Mouse (Mus musculus) MEL (cell line): ENCODE data around the gene Ctnna2.

Experiments used
- CTCF ChIP-seq, 3 experiments: IDR thresholded peaks in 2 of 3; conservative IDR thresholded peaks in 1 of 3; 2 replicates each; pipeline ENCODE4 v1.5.1; 2011 to 2012; ENCODE audit warnings: low read length in 3 of 3, low read depth in 2 of 3, mild to moderate bottlenecking in 2 of 3, improper control_type of control experiment in 1 of 3, inconsistent platforms in 1 of 3, mixed read lengths in 1 of 3, moderate library complexity in 1 of 3; ENCODE audit not compliant: control insufficient read depth in 1 of 3, insufficient read depth in 1 of 3, poor library complexity in 1 of 3, severe bottlenecking in 1 of 3
- JUND ChIP-seq: IDR thresholded peaks from 2 replicates; pipeline ENCODE4 v1.6.1; 2011; ENCODE audit warnings: low read depth, mild to moderate bottlenecking, improper control_type of control experiment, low read length

- TF ChIP-seq CTCF (IDR thresholded peaks at IDR 0.05 in 2 of 3, conservative IDR thresholded peaks at IDR 0.05 in 1 of 3; ENCODE audit: control insufficient read depth in 1 of 3, insufficient read depth in 1 of 3, low read depth in 2 of 3, low read length in 3 of 3, poor library complexity in 1 of 3, severe bottlenecking in 1 of 3) (no peak), JUND (no peak)
Measured at GRCm38 (mm10) chr6:77424826-77425225, 554.7 kb downstream of the Ctnna2 start.
